Mouse (Mus musculus) heart, postnatal 0 days (tissue): ENCODE data around the gene Dennd2a.

Experiments
- CTCF ChIP-seq: IDR thresholded peaks from 2 replicates; pipeline ENCODE4 v1.5.1; 2016; ENCODE audit warnings: antibody characterized with exemption, control low read depth, low read depth
- EP300 ChIP-seq: IDR thresholded peaks from 2 replicates; pipeline ENCODE4 v1.6.1; 2016; ENCODE audit warnings: antibody characterized with exemption, low read depth

GRCm38 (mm10) chr6:39423686-39424085 lies 134.0 kb downstream of the Dennd2a start:
- TF ChIP-seq CTCF (no peak), EP300 (no peak)
